Mouse (Mus musculus) CH12.LX (cell line): Measurements from ENCODE around the gene Sik3. TPM values are rescaled to one million over a fixed set of nuclear protein-coding genes. Genes with fewer than 3 reads are reported as not detected.

ENCODE experiments used
- DNase-seq: peaks from one replicate; pipeline ENCODE4 v3.0.0-alpha.2; 2013; ENCODE audit errors: extremely low read depth
- H3K27ac ChIP-seq: 2 replicates; pipeline ENCODE4 v1.5.1; 2012; ENCODE audit warnings: low read depth, mild to moderate bottlenecking, control low read depth, moderate library complexity; ENCODE audit not compliant: insufficient read depth
- H3K27me3 ChIP-seq: replicated peaks from 2 replicates; pipeline ENCODE3; 2012; ENCODE audit warnings: inconsistent platforms
- H3K36me3 ChIP-seq, 2 experiments: replicated peaks in 1 of 2; 2 replicates each; pipeline versions ENCODE3 to v1.6.1; 2012; ENCODE audit warnings: inconsistent platforms in 1 of 2, low read length in 1 of 2, mild to moderate bottlenecking in 1 of 2, mixed read lengths in 1 of 2, moderate library complexity in 1 of 2; ENCODE audit not compliant: control insufficient read depth in 1 of 2, insufficient read depth in 1 of 2
- H3K4me1 ChIP-seq, 2 experiments: 2 replicates each; pipeline ENCODE4 v1.6.1; 2012; ENCODE audit warnings: inconsistent platforms in 1 of 2, moderate library complexity in 1 of 2; ENCODE audit not compliant: insufficient read depth in 2 of 2, control insufficient read depth in 1 of 2
- H3K4me2 ChIP-seq: 2 replicates; pipeline ENCODE4 v1.6.1; 2012; ENCODE audit warnings: low read depth, mild to moderate bottlenecking, control low read depth; ENCODE audit not compliant: poor library complexity, insufficient read depth, severe bottlenecking
- H3K4me3 ChIP-seq, 3 experiments: fragments of 150-350 bp in 1 of 3; sonication (generic) in 1 of 3; replicated peaks in 1 of 3; 2 replicates each; pipeline versions ENCODE3 to v1.5.1; 2011 to 2012; ENCODE audit warnings: low read depth in 2 of 3, low read length in 2 of 3, mild to moderate bottlenecking in 2 of 3, moderate library complexity in 2 of 3, control low read depth in 1 of 3, improper control_type of control experiment in 1 of 3, inconsistent platforms in 1 of 3, mixed read lengths in 1 of 3; ENCODE audit not compliant: poor library complexity in 1 of 3
- H3K79me2 ChIP-seq: replicated peaks from 2 replicates; pipeline ENCODE4 v1.6.1; 2012; ENCODE audit warnings: mild to moderate bottlenecking, moderate library complexity; ENCODE audit not compliant: control insufficient read depth, poor library complexity, insufficient read depth, severe bottlenecking; ENCODE audit errors: extremely low read depth
- H3K9ac ChIP-seq: 2 replicates; pipeline ENCODE4 v1.6.1; 2012; ENCODE audit warnings: low read depth, mild to moderate bottlenecking, control low read depth, moderate library complexity; ENCODE audit not compliant: insufficient read depth
- H3K9me3 ChIP-seq: replicated peaks from 2 replicates; pipeline ENCODE3; 2012; ENCODE audit warnings: low read length, inconsistent platforms, mixed read lengths
- BHLHE40 ChIP-seq: IDR thresholded peaks from 2 replicates; pipeline ENCODE4 v1.6.1; 2011; ENCODE audit warnings: mild to moderate bottlenecking, low read depth, low read length, improper control_type of control experiment
- CHD1 ChIP-seq: IDR thresholded peaks from 2 replicates; pipeline ENCODE4 v1.6.1; 2012; ENCODE audit warnings: low read depth, low read length, improper control_type of control experiment, inconsistent platforms
- CTCF ChIP-seq, 2 experiments: IDR thresholded peaks in 1 of 2; conservative IDR thresholded peaks in 1 of 2; 2 replicates each; pipeline ENCODE4 v1.5.1; 2011 to 2012; ENCODE audit warnings: low read depth in 2 of 2, low read length in 2 of 2, improper control_type of control experiment in 1 of 2, inconsistent platforms in 1 of 2, mild to moderate bottlenecking in 1 of 2, moderate library complexity in 1 of 2
- E2F4 ChIP-seq: IDR thresholded peaks from 2 replicates; pipeline ENCODE4 v1.6.1; 2011; ENCODE audit warnings: low read depth, low read length, improper control_type of control experiment; ENCODE audit not compliant: insufficient replicate concordance
- ELF1 ChIP-seq: IDR thresholded peaks from 2 replicates; pipeline ENCODE4 v1.6.1; 2014; ENCODE audit warnings: low read depth, mild to moderate bottlenecking, inconsistent platforms, low read length, improper control_type of control experiment
- ETS1 ChIP-seq: conservative IDR thresholded peaks from 2 replicates; pipeline ENCODE4 v1.6.1; 2012; ENCODE audit warnings: low read depth, mild to moderate bottlenecking, inconsistent platforms, low read length, improper control_type of control experiment, moderate library complexity
- HCFC1 ChIP-seq: IDR thresholded peaks from 2 replicates; pipeline ENCODE4 v1.6.1; 2012; ENCODE audit warnings: low read depth, mild to moderate bottlenecking, inconsistent platforms, low read length, improper control_type of control experiment
- JUN ChIP-seq: IDR thresholded peaks from 2 replicates; pipeline ENCODE4 v1.6.1; 2011; ENCODE audit warnings: low read depth, mild to moderate bottlenecking, low read length, improper control_type of control experiment, moderate library complexity; ENCODE audit not compliant: insufficient read depth
- JUND ChIP-seq: conservative IDR thresholded peaks from 2 replicates; pipeline ENCODE4 v1.6.1; 2011; ENCODE audit warnings: low read depth, low read length, improper control_type of control experiment
- MAFK ChIP-seq: IDR thresholded peaks from 2 replicates; pipeline ENCODE4 v1.6.1; 2011; ENCODE audit warnings: low read length, improper control_type of control experiment; ENCODE audit not compliant: insufficient replicate concordance
- MAX ChIP-seq: IDR thresholded peaks from 2 replicates; pipeline ENCODE4 v1.6.1; 2011; ENCODE audit warnings: low read length, improper control_type of control experiment
- MEF2A ChIP-seq: IDR thresholded peaks from 2 replicates; pipeline ENCODE4 v1.6.1; 2014; ENCODE audit warnings: low read depth, mild to moderate bottlenecking, inconsistent platforms, low read length, improper control_type of control experiment, borderline replicate concordance
- MYC ChIP-seq: IDR thresholded peaks from 2 replicates; pipeline ENCODE4 v1.6.1; 2011; ENCODE audit warnings: low read depth, mild to moderate bottlenecking, improper control_type of control experiment, low read length
- NELFE ChIP-seq: IDR thresholded peaks from 2 replicates; pipeline ENCODE4 v1.6.1; 2011; ENCODE audit warnings: low read depth, low read length, improper control_type of control experiment
- POLR2AphosphoS2 ChIP-seq: IDR thresholded peaks from 2 replicates; pipeline ENCODE4 v1.6.1; 2011; ENCODE audit warnings: low read depth, low read length, improper control_type of control experiment
- SIN3A ChIP-seq: IDR thresholded peaks from 2 replicates; pipeline ENCODE4 v1.6.1; 2012; ENCODE audit warnings: low read length, improper control_type of control experiment, inconsistent platforms
- SMC3 ChIP-seq: IDR thresholded peaks from 2 replicates; pipeline ENCODE4 v1.6.1; 2011; ENCODE audit warnings: low read depth, low read length, improper control_type of control experiment
- TBP ChIP-seq: conservative IDR thresholded peaks from 2 replicates; pipeline ENCODE4 v1.6.1; 2011; ENCODE audit warnings: low read depth, low read length, improper control_type of control experiment
- TCF12 ChIP-seq: IDR thresholded peaks from 2 replicates; pipeline ENCODE4 v1.6.1; 2014; ENCODE audit warnings: low read depth, mild to moderate bottlenecking, inconsistent platforms, low read length, improper control_type of control experiment
- UBTF ChIP-seq: IDR thresholded peaks from 2 replicates; pipeline ENCODE4 v1.6.1; 2012; ENCODE audit warnings: low read depth, mild to moderate bottlenecking, inconsistent platforms, low read length, improper control_type of control experiment, moderate library complexity
- USF1 ChIP-seq: IDR thresholded peaks from 2 replicates; pipeline ENCODE4 v1.6.1; 2014; ENCODE audit warnings: low read depth, mild to moderate bottlenecking, inconsistent platforms, low read length, improper control_type of control experiment
- USF2 ChIP-seq: conservative IDR thresholded peaks from 2 replicates; pipeline ENCODE4 v1.6.1; 2011; ENCODE audit warnings: low read depth, low read length, improper control_type of control experiment
- ZC3H11A ChIP-seq: IDR thresholded peaks from 2 replicates; pipeline ENCODE4 v1.6.1; 2012; ENCODE audit warnings: low read depth, mild to moderate bottlenecking, inconsistent platforms, low read length, improper control_type of control experiment
- ZKSCAN1 ChIP-seq: IDR thresholded peaks from 2 replicates; pipeline ENCODE4 v1.6.1; 2012; ENCODE audit warnings: low read depth, inconsistent platforms, low read length, improper control_type of control experiment, borderline replicate concordance
- ZMIZ1 ChIP-seq: IDR thresholded peaks from 2 replicates; pipeline ENCODE4 v1.6.1; 2012; ENCODE audit warnings: low read depth, mild to moderate bottlenecking, inconsistent platforms, low read length, improper control_type of control experiment
- ZNF384 ChIP-seq: IDR thresholded peaks from 2 replicates; pipeline ENCODE4 v1.6.1; 2012; ENCODE audit warnings: low read depth, low read length, improper control_type of control experiment, inconsistent platforms
- dilution Hi-C: fragments of 300-500 bp; cut with MboI; formaldehyde crosslinking; loops from 2 replicates; pipeline ENCODE4 v1.14.3; 2020; ENCODE audit warnings: low sequenced_read_pairs; ENCODE audit not compliant: extremely low pct_unique_long_range_greater_than_20kb, extremely low pct_ligation_motif_present
- in situ Hi-C: fragments of 300-500 bp; cut with MboI; formaldehyde crosslinking; loops from 3 replicates; pipeline ENCODE4 v1.14.3; 2019; ENCODE audit warnings: low sequenced_read_pairs, low pct_ligation_motif_present, low pct_unique_long_range_greater_than_20kb, mixed read lengths
- polyA plus RNA-seq: library from polyadenylated mRNA; unstranded; fragments of >175 nt; gene quantifications from 2 replicates; pipeline ENCODE4 v1.2.1, GENCODE M21; 2012; ENCODE audit warnings: low read depth; ENCODE audit not compliant: insufficient read length
- total RNA-seq, 2 experiments: library from RNA; depleted of rRNA; stranded (reverse); fragments of 300-350 nt in 1 of 2; fragments of >200 nt in 1 of 2; gene quantifications; 2 replicates each; pipeline ENCODE4 v1.2.3; 2012 to 2014

The Sik3 gene
- total and polyA plus RNA-seq, 3 experiments: 14.9 to 29.8 (median 21.4) TPM

GRCm38 (mm10) chr9:46235649-46236048 lies 223.0 kb downstream of the Sik3 start:
- H3K27me3 ChIP-seq: peaks cover 21% of the 10 kb centered on the region
- in situ Hi-C loops: no loop called here
- H3K9me3 ChIP-seq: no peaks in the 10 kb centered on the region
- no peak overlapping the region for H3K4me3 ChIP-seq
- TF ChIP-seq ZNF384 (no peak), MYC (no peak), HCFC1 (no peak), POLR2AphosphoS2 (no peak), SMC3 (no peak), USF1 (no peak), SIN3A (no peak), BHLHE40 (no peak), CTCF (conservative IDR thresholded peaks at IDR 0.05 in 1 of 2, IDR thresholded peaks at IDR 0.05 in 1 of 2; ENCODE audit: low read depth in 2 of 2, low read length in 2 of 2) (no peak), TCF12 (no peak), USF2 (no peak), JUND (no peak), E2F4 (no peak)
- no peaks in the 10 kb centered on the region; a peak in 1 of 4 replicates for H3K4me1 ChIP-seq
- H3K27ac ChIP-seq: no peak overlapping the region
- no peak overlapping the region for H3K9ac ChIP-seq
- no peak for DNase-seq
- H3K36me3 ChIP-seq: no peaks in the 10 kb centered on the region
- dilution Hi-C loops: no loop called here
- H3K79me2 ChIP-seq: no peaks in the 10 kb centered on the region
- H3K4me2 ChIP-seq: no peak overlapping the region

DNA sequence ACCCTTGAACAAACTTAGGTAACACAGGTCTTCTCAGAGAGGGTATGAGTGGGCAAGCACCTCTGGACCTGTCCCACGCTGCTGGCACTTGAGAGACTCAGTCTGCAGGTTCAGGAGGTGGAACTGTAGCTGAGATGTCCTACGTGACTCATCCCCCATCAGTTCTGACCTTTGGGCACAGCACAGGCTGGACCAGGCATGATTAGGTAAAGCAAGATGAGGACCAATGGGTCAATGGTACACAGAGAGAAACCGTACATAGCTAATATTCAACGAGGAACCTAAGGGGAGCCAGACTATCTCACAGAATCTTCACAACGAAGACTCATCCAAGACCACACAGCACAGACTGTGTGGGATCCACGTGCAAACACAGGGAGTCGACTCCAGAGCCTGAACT lies 226.2 kb downstream of the Sik3 start:
- Histone ChIP-seq H3K27me3 (peaks cover 33% of the 10 kb centered on the region), H3K9me3 (no peaks in the 10 kb centered on the region), H3K4me2 (no peak overlapping the region), H3K36me3 (no peaks in the 10 kb centered on the region), H3K79me2 (no peaks in the 10 kb centered on the region), H3K4me3 (no peak overlapping the region), H3K4me1 (no peaks in the 10 kb centered on the region; a peak in 1 of 4 replicates), H3K9ac (no peak overlapping the region)
- in situ Hi-C loops: no loop called here
- dilution Hi-C loops: no loop called here
- TF ChIP-seq CTCF (conservative IDR thresholded peaks at IDR 0.05 in 1 of 2, IDR thresholded peaks at IDR 0.05 in 1 of 2; ENCODE audit: low read depth in 2 of 2, low read length in 2 of 2): no peak
- no peak for TF ChIP-seq SMC3
- no peak for TF ChIP-seq UBTF
- no peak for TF ChIP-seq E2F4
- TF ChIP-seq NELFE: no peak
- no peak for TF ChIP-seq ZKSCAN1
- TF ChIP-seq CHD1: no peak
- no peak for TF ChIP-seq ELF1
- no peak for TF ChIP-seq POLR2AphosphoS2
- TF ChIP-seq ZMIZ1: no peak
- no peak for TF ChIP-seq MEF2A
- TF ChIP-seq JUND: no peak
- no peak for TF ChIP-seq SIN3A
- TF ChIP-seq ZC3H11A: no peak
- TF ChIP-seq USF2: no peak
- no peak for TF ChIP-seq MAFK
- no peak for TF ChIP-seq ETS1
- no peak for TF ChIP-seq MAX
- no peak for TF ChIP-seq TBP
- TF ChIP-seq JUN: no peak
- TF ChIP-seq, all 38 proteins: peak for 0
- no peak for DNase-seq
- H3K27ac ChIP-seq: no peak overlapping the region
